Mouse (Mus musculus) myocyte (in vitro differentiated cells): ENCODE measurements around the gene Hvcn1. TPM values are rescaled to one million over a fixed set of nuclear protein-coding genes. Genes with fewer than 3 reads are reported as not detected.

Experiments
- H3K27me3 ChIP-seq: one replicate; pipeline ENCODE4 v1.6.1; 2011; ENCODE audit not compliant: control insufficient read depth, insufficient read depth, insufficient read length
- H3K36me3 ChIP-seq: one replicate; pipeline ENCODE4 v1.6.1; 2011; ENCODE audit not compliant: control insufficient read depth, insufficient read depth
- H3K4me2 ChIP-seq: one replicate; pipeline ENCODE4 v1.6.1; 2011; ENCODE audit warnings: low read depth, control low read depth
- H3K4me3 ChIP-seq: one replicate; pipeline ENCODE4 v1.5.1; 2011; ENCODE audit warnings: mild to moderate bottlenecking, control low read depth, moderate library complexity
- H3K79me2 ChIP-seq: one replicate; pipeline ENCODE4 v1.6.1; 2011; ENCODE audit not compliant: control insufficient read depth, insufficient read depth
- H3ac ChIP-seq: one replicate; pipeline ENCODE4 v1.6.1; 2011; ENCODE audit not compliant: control insufficient read depth, insufficient read length
- CEBPB ChIP-seq: IDR thresholded peaks from 2 replicates; pipeline ENCODE4 v1.6.1; 2011; ENCODE audit warnings: mild to moderate bottlenecking, moderate library complexity; ENCODE audit not compliant: poor library complexity, insufficient read depth, severe bottlenecking
- E2F4 ChIP-seq: IDR thresholded peaks from one replicate; pipeline ENCODE4 v1.6.1; 2011; ENCODE audit warnings: mild to moderate bottlenecking, control low read depth, moderate library complexity; ENCODE audit not compliant: insufficient read depth
- MAX ChIP-seq: IDR thresholded peaks from one replicate; pipeline ENCODE4 v1.6.1; 2011; ENCODE audit warnings: low read depth, mild to moderate bottlenecking, control low read depth
- MYOD1 ChIP-seq, 3 experiments: IDR thresholded peaks; one replicate each; pipeline ENCODE4 v1.6.1; 2011; ENCODE audit warnings: control low read depth in 2 of 3, low read depth in 2 of 3, mild to moderate bottlenecking in 2 of 3, moderate library complexity in 1 of 3; ENCODE audit not compliant: insufficient read length in 2 of 3, control insufficient read depth in 1 of 3
- MYOG ChIP-seq, 3 experiments: IDR thresholded peaks; one replicate each; pipeline ENCODE4 v1.6.1; 2011; ENCODE audit warnings: control low read depth in 2 of 3, low read depth in 2 of 3, mild to moderate bottlenecking in 2 of 3; ENCODE audit not compliant: insufficient read length in 2 of 3, control insufficient read depth in 1 of 3, insufficient read depth in 1 of 3
- POLR2A ChIP-seq: IDR thresholded peaks from one replicate; pipeline ENCODE4 v1.6.1; 2011; ENCODE audit warnings: low read depth, mild to moderate bottlenecking, control low read depth, moderate library complexity; ENCODE audit not compliant: insufficient read length
- POLR2AphosphoS2 ChIP-seq: IDR thresholded peaks from one replicate; pipeline ENCODE4 v1.6.1; 2011; ENCODE audit warnings: low read depth, control low read depth; ENCODE audit not compliant: insufficient read length
- REST ChIP-seq: IDR thresholded peaks from one replicate; pipeline ENCODE4 v1.6.1; 2011; ENCODE audit warnings: mild to moderate bottlenecking, control low read depth, moderate library complexity; ENCODE audit not compliant: insufficient read depth, insufficient read length
- SRF ChIP-seq: IDR thresholded peaks from one replicate; pipeline ENCODE4 v1.6.1; 2011; ENCODE audit warnings: low read depth; ENCODE audit not compliant: control insufficient read depth, insufficient read length
- TCF12 ChIP-seq: IDR thresholded peaks from one replicate; pipeline ENCODE4 v1.6.1; 2011; ENCODE audit warnings: mild to moderate bottlenecking, control low read depth; ENCODE audit not compliant: poor library complexity, insufficient read depth, severe bottlenecking
- TCF3 ChIP-seq: IDR thresholded peaks from one replicate; pipeline ENCODE4 v1.6.1; 2011; ENCODE audit warnings: low read depth, control low read depth; ENCODE audit not compliant: insufficient read length
- USF1 ChIP-seq: IDR thresholded peaks from one replicate; pipeline ENCODE4 v1.6.1; 2011; ENCODE audit warnings: low read depth, mild to moderate bottlenecking, control low read depth, moderate library complexity
- polyA plus RNA-seq: library from polyadenylated mRNA; unstranded; fragments of >200 nt; fragmentation: generic; extraction: Trizol; gene quantifications from one replicate; pipeline ENCODE4 v1.2.1, GENCODE M21; 2012; ENCODE audit warnings: missing spikeins

The Hvcn1 gene
- polyA plus RNA-seq, 1 experiment, result 0.08 TPM

DNA sequence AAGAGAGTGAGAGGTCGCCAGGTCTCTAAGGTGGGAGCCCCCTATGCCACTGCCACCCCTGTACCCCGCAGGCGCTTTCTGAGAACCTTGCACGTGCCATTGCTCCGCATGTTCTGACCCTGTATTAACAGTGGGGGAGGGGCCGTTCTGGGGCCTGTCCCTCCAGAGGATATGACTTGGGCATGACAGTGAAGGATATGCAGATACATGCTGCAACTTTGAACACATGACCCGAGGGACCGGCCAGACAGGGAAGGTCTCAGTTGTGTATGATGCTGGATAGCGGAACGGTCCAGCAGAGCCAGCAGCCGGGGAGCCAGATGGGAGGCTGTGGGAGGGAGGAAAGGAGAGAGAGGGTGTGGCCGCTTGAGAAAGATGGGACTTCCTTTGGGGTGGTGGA lies 27.1 kb downstream of the Hvcn1 start:
- Histone ChIP-seq H3K79me2 (no peaks in the 10 kb centered on the region), H3K27me3 (peaks cover 45% of the 10 kb centered on the region), H3K4me3 (no peak overlapping the region), H3ac (no peak overlapping the region), H3K36me3 (no peaks in the 10 kb centered on the region), H3K4me2 (no peak overlapping the region)
- TF ChIP-seq TCF3 (no peak), MAX (no peak), REST (no peak), CEBPB (no peak), E2F4 (no peak), TCF12 (no peak), SRF (no peak), POLR2AphosphoS2 (no peak), MYOG (IDR thresholded peaks at IDR 0.05; ENCODE audit: control insufficient read depth in 1 of 3, insufficient read depth in 1 of 3, insufficient read length in 2 of 3, low read depth in 2 of 3) (no peak), POLR2A (no peak), USF1 (no peak), MYOD1 (IDR thresholded peaks at IDR 0.05; ENCODE audit: control insufficient read depth in 1 of 3, insufficient read length in 2 of 3, low read depth in 2 of 3) (no peak)

DNA sequence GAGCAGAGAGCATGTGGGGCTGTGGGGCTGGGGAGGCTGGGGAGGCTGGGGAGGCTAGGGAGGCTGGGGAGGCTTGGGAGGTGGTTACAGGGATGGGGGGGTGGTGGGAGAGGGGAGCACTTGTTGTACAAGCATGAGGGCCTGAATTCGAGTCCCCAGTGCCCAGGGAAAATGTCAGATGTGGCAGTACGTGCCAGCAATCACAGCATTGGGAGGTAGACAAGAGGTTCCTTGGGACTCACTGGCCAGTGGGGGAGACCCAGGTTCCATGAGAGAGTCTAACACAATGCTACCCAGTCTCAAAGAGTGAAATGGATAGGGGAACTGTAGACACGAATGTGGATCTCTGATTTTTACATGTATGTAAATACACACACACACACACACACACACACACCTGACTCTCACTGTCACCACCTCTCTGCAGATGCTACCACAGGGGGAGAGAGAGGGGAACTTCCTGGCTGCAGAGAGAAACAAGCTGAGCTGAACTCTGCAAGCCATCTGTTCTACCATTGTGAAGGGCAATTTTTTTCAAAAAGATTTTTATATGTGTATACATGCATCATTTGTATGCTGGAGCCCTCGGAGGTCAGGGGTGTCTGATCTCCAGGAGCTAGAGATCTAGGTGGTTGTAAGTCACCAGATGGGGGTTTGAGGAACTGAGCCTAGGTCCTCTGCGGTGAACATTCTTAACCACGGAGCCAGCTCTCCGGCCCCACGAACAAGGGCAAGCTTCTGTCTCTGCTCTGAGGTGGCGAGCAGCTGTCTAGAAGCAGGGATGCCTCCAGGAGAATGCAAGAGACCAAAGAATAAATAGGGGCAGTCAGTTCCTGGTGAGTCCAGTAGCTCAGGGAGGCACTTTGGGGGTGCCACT lies 28.0 kb downstream of the Hvcn1 start:
- Histone ChIP-seq H3ac (no peak overlapping the region), H3K4me3 (no peak overlapping the region)

DNA sequence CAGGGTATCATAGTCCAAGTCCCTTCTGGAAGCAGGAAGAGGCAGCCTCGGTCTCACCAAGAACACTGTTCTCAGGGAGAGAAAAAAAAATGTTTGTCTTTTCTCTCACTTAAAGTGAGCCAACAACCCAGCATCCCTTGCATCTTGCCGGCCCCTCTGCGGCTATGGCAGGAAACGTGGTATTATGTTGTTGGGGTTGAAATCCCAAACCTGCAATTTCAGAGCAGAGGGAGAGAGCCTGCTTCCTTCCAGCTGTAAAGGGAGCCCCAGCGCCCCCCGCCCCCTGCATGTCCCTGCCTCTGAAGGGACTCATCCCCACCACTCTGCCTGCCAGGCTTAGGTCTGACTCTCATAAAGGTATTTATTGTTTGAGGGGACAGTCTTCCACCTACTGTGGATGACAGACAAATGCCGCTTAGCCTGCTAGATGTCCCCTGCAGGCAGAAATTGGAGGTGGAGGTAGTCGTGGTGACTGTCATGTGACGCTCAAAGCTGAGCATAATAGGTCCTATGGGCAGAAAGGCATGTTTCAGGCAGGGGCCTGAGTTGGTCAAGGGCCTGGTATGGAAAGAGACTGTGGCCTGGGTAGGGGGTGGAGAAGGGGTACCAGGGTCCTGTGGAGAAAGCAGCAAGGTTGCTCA lies 28.7 kb downstream of the Hvcn1 start:
- no peaks in the 10 kb centered on the region for H3K36me3 ChIP-seq
- TF ChIP-seq USF1, result no peak
- TF ChIP-seq POLR2A, result no peak
- TF ChIP-seq POLR2AphosphoS2, result no peak
- TF ChIP-seq TCF3, result no peak
- H3K4me3 ChIP-seq, result no peak overlapping the region
- no peak overlapping the region for H3K4me2 ChIP-seq
- H3ac ChIP-seq, result no peak overlapping the region
- H3K79me2 ChIP-seq, result no peaks in the 10 kb centered on the region
- peaks cover 45% of the 10 kb centered on the region for H3K27me3 ChIP-seq

More for the DNA sequence above, 28.0 kb downstream of the Hvcn1 start:
- no peak overlapping the region for H3K4me2 ChIP-seq
- peaks cover 45% of the 10 kb centered on the region for H3K27me3 ChIP-seq
- TF ChIP-seq REST, result no peak
- TF ChIP-seq MAX, result no peak
- TF ChIP-seq CEBPB, result no peak
- no peak for TF ChIP-seq SRF
- no peak for TF ChIP-seq E2F4
- TF ChIP-seq TCF12, result no peak
- TF ChIP-seq POLR2AphosphoS2, result no peak
- TF ChIP-seq TCF3, result no peak
- TF ChIP-seq MYOD1 (IDR thresholded peaks at IDR 0.05; ENCODE audit: control insufficient read depth in 1 of 3, insufficient read length in 2 of 3, low read depth in 2 of 3), result no peak
- no peak for TF ChIP-seq POLR2A
- H3K79me2 ChIP-seq, result no peaks in the 10 kb centered on the region
- H3K36me3 ChIP-seq, result no peaks in the 10 kb centered on the region

DNA sequence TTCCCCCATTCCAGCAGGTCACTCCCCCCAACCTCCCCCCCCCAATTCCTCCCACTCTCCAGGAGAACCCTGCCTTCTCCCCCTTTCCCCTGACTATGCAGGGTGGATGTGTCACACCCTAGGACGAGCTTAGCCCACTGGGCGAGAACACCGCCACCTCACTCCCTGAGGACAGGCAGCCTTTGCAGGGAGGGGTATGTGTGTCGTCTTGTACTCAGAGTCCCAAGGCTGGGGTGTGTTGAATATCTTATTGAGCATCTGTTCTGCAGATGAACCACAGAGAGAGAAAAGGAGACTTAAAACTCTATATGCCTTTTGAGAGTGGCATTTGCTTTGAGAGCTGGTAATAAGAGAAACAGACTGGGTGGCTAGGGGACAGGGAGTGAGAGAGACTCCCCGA lies 30.6 kb downstream of the Hvcn1 start:
- Histone ChIP-seq H3K4me3 (no peak overlapping the region), H3K79me2 (no peaks in the 10 kb centered on the region), H3K36me3 (no peaks in the 10 kb centered on the region), H3ac (no peak overlapping the region), H3K4me2 (no peak overlapping the region), H3K27me3 (peaks cover 43% of the 10 kb centered on the region)
- no peak for TF ChIP-seq TCF3

DNA sequence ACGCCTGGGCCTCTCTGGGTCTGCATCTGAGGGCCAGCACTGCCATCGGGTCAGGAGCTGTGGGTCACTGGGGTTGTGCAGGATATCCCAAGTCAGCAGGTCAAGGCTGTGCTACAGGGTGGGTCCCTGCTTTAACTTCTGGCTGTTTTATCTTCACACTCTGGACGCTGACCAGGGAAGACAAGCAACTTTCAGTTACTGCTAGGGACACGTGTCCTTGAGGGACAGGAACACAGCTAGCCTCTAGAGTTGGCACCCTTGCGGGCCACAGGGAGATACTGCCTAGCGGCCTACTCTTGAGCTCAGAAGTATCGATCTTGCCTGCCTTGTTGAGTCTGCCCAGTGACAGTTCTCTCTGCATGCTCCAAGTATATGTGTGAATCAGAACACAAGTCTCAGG lies 33.0 kb downstream of the Hvcn1 start:
- Histone ChIP-seq H3K4me3 (no peak overlapping the region), H3ac (no peak overlapping the region), H3K79me2 (no peaks in the 10 kb centered on the region), H3K27me3 (peaks cover 21% of the 10 kb centered on the region), H3K36me3 (no peaks in the 10 kb centered on the region), H3K4me2 (no peak overlapping the region)
- TF ChIP-seq SRF (no peak), TCF3 (no peak), POLR2A (no peak), MAX (no peak), USF1 (no peak), REST (no peak), POLR2AphosphoS2 (peak; percentile 6), MYOD1 (IDR thresholded peaks at IDR 0.05; ENCODE audit: control insufficient read depth in 1 of 3, insufficient read length in 2 of 3, low read depth in 2 of 3) (no peak)
